Mouse (Mus musculus): ENCODE data around the gene Mrpl49.

- TF ChIP-seq CTCF (conservative IDR thresholded peaks at IDR 0.05; ENCODE audit: insufficient read depth, insufficient read length, low read depth, low read length) = no peak
- no peak for TF ChIP-seq POLR2A (IDR thresholded peaks at IDR 0.05; ENCODE audit: low read depth, low read length)
Observed at GRCm38 (mm10) chr19:6062418-6062817, 4.8 kb upstream of the Mrpl49 start.

Measured in kidney, adult 2 months (tissue).